Mouse (Mus musculus): Measurements from ENCODE around the gene Nploc4. TPM values are rescaled to one million over a fixed set of nuclear protein-coding genes. Genes with fewer than 3 reads are reported as not detected.

Nploc4 gene
- 10.3 TPM for polyA plus RNA-seq (2015; fragmentation: Illumina TruSeq; extraction: RNeasy Lipid Tissue Mini Kit (QIAGEN cat#74804); ENCODE audit: insufficient read depth, low read depth, low replicate concordance)

GRCm38 (mm10) chr11:120437152-120437856 lies at the start of gene Nploc4:
Gene Nploc4, minus strand, starts transcription at chr11:120437708.

GRCm38 (mm10) chr11:120484265-120484981 lies 46.9 kb upstream of the Nploc4 start, which contains the start of gene Mrpl12:
Gene Mrpl12, plus strand, starts transcription at chr11:120484613.

GRCm38 (mm10) chr11:120467051-120467735 lies 29.7 kb upstream of the Nploc4 start, which contains the start of gene Arl16:
Gene Arl16, minus strand, starts transcription at chr11:120467607.

GRCm38 (mm10) chr11:120457772-120458751 lies 20.6 kb upstream of the Nploc4 start, which contains the start of the genes Oxld1 and Ccdc137:
Gene Oxld1, minus strand, starts transcription at chr11:120458068.
Gene Ccdc137, plus strand, starts transcription at chr11:120458115.

GRCm38 (mm10) chr11:120453306-120453705 lies 15.8 kb upstream of the Nploc4 start, which contains the start of gene Pde6g:
Gene Pde6g, minus strand, starts transcription at chr11:120453500.

GRCm38 (mm10) chr11:120442344-120442743 lies 4.8 kb upstream of the Nploc4 start, which contains the start of gene Tspan10:
Gene Tspan10, plus strand, starts transcription at chr11:120442644.

GRCm38 (mm10) chr11:120378611-120379540 lies 58.6 kb downstream of the Nploc4 start, which contains the start of gene Faap100:
Gene Faap100, minus strand, starts transcription at chr11:120378764.

GRCm38 (mm10) chr11:120361295-120361694 lies 76.2 kb downstream of the Nploc4 start, which contains the start of gene Fscn2:
Gene Fscn2, plus strand, starts transcription at chr11:120361534.

GRCm38 (mm10) chr11:120347791-120348683 lies 89.5 kb downstream of the Nploc4 start, which contains the start of gene Actg1:
Gene Actg1, minus strand, starts transcription at chr11:120348542.

Other genes starting within 250 kb of the Nploc4 start
- gene Bahcc1, start 204.8 kb downstream of the Nploc4 start, polyA plus RNA-seq (2015; fragmentation: Illumina TruSeq; extraction: RNeasy Lipid Tissue Mini Kit (QIAGEN cat#74804); ENCODE audit: insufficient read depth, low read depth, low replicate concordance), result 4.6 TPM
- gene Actg1, start 89.2 kb downstream of the Nploc4 start, polyA plus RNA-seq (2015; fragmentation: Illumina TruSeq; extraction: RNeasy Lipid Tissue Mini Kit (QIAGEN cat#74804); ENCODE audit: insufficient read depth, low read depth, low replicate concordance), result 280 TPM
- gene Fscn2, start 76.2 kb downstream of the Nploc4 start, polyA plus RNA-seq (2015; fragmentation: Illumina TruSeq; extraction: RNeasy Lipid Tissue Mini Kit (QIAGEN cat#74804); ENCODE audit: insufficient read depth, low read depth, low replicate concordance), result not detected
- gene Faap100, start 58.9 kb downstream of the Nploc4 start, polyA plus RNA-seq (2015; fragmentation: Illumina TruSeq; extraction: RNeasy Lipid Tissue Mini Kit (QIAGEN cat#74804); ENCODE audit: insufficient read depth, low read depth, low replicate concordance), result 5.7 TPM
- gene Tspan10, start 4.9 kb upstream of the Nploc4 start, polyA plus RNA-seq (2015; fragmentation: Illumina TruSeq; extraction: RNeasy Lipid Tissue Mini Kit (QIAGEN cat#74804); ENCODE audit: insufficient read depth, low read depth, low replicate concordance), result not detected
- gene Pde6g, start 15.8 kb upstream of the Nploc4 start, polyA plus RNA-seq (2015; fragmentation: Illumina TruSeq; extraction: RNeasy Lipid Tissue Mini Kit (QIAGEN cat#74804); ENCODE audit: insufficient read depth, low read depth, low replicate concordance), result 1.3 TPM
- 2.7 TPM for gene Oxld1, start 20.4 kb upstream of the Nploc4 start, polyA plus RNA-seq (2015; fragmentation: Illumina TruSeq; extraction: RNeasy Lipid Tissue Mini Kit (QIAGEN cat#74804); ENCODE audit: insufficient read depth, low read depth, low replicate concordance)
- gene Ccdc137, start 20.4 kb upstream of the Nploc4 start, polyA plus RNA-seq (2015; fragmentation: Illumina TruSeq; extraction: RNeasy Lipid Tissue Mini Kit (QIAGEN cat#74804); ENCODE audit: insufficient read depth, low read depth, low replicate concordance), result 10.5 TPM
- 5.2 TPM for gene Arl16, start 29.9 kb upstream of the Nploc4 start, polyA plus RNA-seq (2015; fragmentation: Illumina TruSeq; extraction: RNeasy Lipid Tissue Mini Kit (QIAGEN cat#74804); ENCODE audit: insufficient read depth, low read depth, low replicate concordance)
- gene Mrpl12, start 46.9 kb upstream of the Nploc4 start, polyA plus RNA-seq (2015; fragmentation: Illumina TruSeq; extraction: RNeasy Lipid Tissue Mini Kit (QIAGEN cat#74804); ENCODE audit: insufficient read depth, low read depth, low replicate concordance), result 19.4 TPM
- 11.5 TPM for gene Slc25a10, start 54.1 kb upstream of the Nploc4 start, polyA plus RNA-seq (2015; fragmentation: Illumina TruSeq; extraction: RNeasy Lipid Tissue Mini Kit (QIAGEN cat#74804); ENCODE audit: insufficient read depth, low read depth, low replicate concordance)
- 2.1 TPM for gene Gcgr, start 93.0 kb upstream of the Nploc4 start, polyA plus RNA-seq (2015; fragmentation: Illumina TruSeq; extraction: RNeasy Lipid Tissue Mini Kit (QIAGEN cat#74804); ENCODE audit: insufficient read depth, low read depth, low replicate concordance)
- gene Mcrip1, start 112.0 kb upstream of the Nploc4 start, polyA plus RNA-seq (2015; fragmentation: Illumina TruSeq; extraction: RNeasy Lipid Tissue Mini Kit (QIAGEN cat#74804); ENCODE audit: insufficient read depth, low read depth, low replicate concordance), result 27.1 TPM
- not detected for gene Ppp1r27, start 113.4 kb upstream of the Nploc4 start, polyA plus RNA-seq (2015; fragmentation: Illumina TruSeq; extraction: RNeasy Lipid Tissue Mini Kit (QIAGEN cat#74804); ENCODE audit: insufficient read depth, low read depth, low replicate concordance)
- gene P4hb, start 135.5 kb upstream of the Nploc4 start, polyA plus RNA-seq (2015; fragmentation: Illumina TruSeq; extraction: RNeasy Lipid Tissue Mini Kit (QIAGEN cat#74804); ENCODE audit: insufficient read depth, low read depth, low replicate concordance), result 636 TPM
- gene Arhgdia, start 143.9 kb upstream of the Nploc4 start, polyA plus RNA-seq (2015; fragmentation: Illumina TruSeq; extraction: RNeasy Lipid Tissue Mini Kit (QIAGEN cat#74804); ENCODE audit: insufficient read depth, low read depth, low replicate concordance), result 79.0 TPM
- gene Alyref, start 160.7 kb upstream of the Nploc4 start, polyA plus RNA-seq (2015; fragmentation: Illumina TruSeq; extraction: RNeasy Lipid Tissue Mini Kit (QIAGEN cat#74804); ENCODE audit: insufficient read depth, low read depth, low replicate concordance), result 13.4 TPM
- 11.9 TPM for gene Anapc11, start 160.7 kb upstream of the Nploc4 start, polyA plus RNA-seq (2015; fragmentation: Illumina TruSeq; extraction: RNeasy Lipid Tissue Mini Kit (QIAGEN cat#74804); ENCODE audit: insufficient read depth, low read depth, low replicate concordance)
- not detected for gene Npb, start 170.8 kb upstream of the Nploc4 start, polyA plus RNA-seq (2015; fragmentation: Illumina TruSeq; extraction: RNeasy Lipid Tissue Mini Kit (QIAGEN cat#74804); ENCODE audit: insufficient read depth, low read depth, low replicate concordance)
- gene Pcyt2, start 180.2 kb upstream of the Nploc4 start, polyA plus RNA-seq (2015; fragmentation: Illumina TruSeq; extraction: RNeasy Lipid Tissue Mini Kit (QIAGEN cat#74804); ENCODE audit: insufficient read depth, low read depth, low replicate concordance), result 38.6 TPM
- gene Sirt7, start 187.5 kb upstream of the Nploc4 start, polyA plus RNA-seq (2015; fragmentation: Illumina TruSeq; extraction: RNeasy Lipid Tissue Mini Kit (QIAGEN cat#74804); ENCODE audit: insufficient read depth, low read depth, low replicate concordance), result 19.3 TPM
- gene Mafg, start 195.9 kb upstream of the Nploc4 start, polyA plus RNA-seq (2015; fragmentation: Illumina TruSeq; extraction: RNeasy Lipid Tissue Mini Kit (QIAGEN cat#74804); ENCODE audit: insufficient read depth, low read depth, low replicate concordance), result 11.0 TPM
- gene Pycr1, start 206.1 kb upstream of the Nploc4 start, polyA plus RNA-seq (2015; fragmentation: Illumina TruSeq; extraction: RNeasy Lipid Tissue Mini Kit (QIAGEN cat#74804); ENCODE audit: insufficient read depth, low read depth, low replicate concordance), result 24.5 TPM
- gene Myadml2, start 210.4 kb upstream of the Nploc4 start, polyA plus RNA-seq (2015; fragmentation: Illumina TruSeq; extraction: RNeasy Lipid Tissue Mini Kit (QIAGEN cat#74804); ENCODE audit: insufficient read depth, low read depth, low replicate concordance), result 1.4 TPM
- 0.81 TPM for gene Notum, start 223.5 kb upstream of the Nploc4 start, polyA plus RNA-seq (2015; fragmentation: Illumina TruSeq; extraction: RNeasy Lipid Tissue Mini Kit (QIAGEN cat#74804); ENCODE audit: insufficient read depth, low read depth, low replicate concordance)
- gene Aspscr1, start 235.3 kb upstream of the Nploc4 start, polyA plus RNA-seq (2015; fragmentation: Illumina TruSeq; extraction: RNeasy Lipid Tissue Mini Kit (QIAGEN cat#74804); ENCODE audit: insufficient read depth, low read depth, low replicate concordance), result 29.7 TPM

Data from pancreas, adult 10 weeks (tissue).